Mouse (Mus musculus) brain, embryonic 14.5 days (tissue): ENCODE measurements around the gene Plekho2.

Experiments used
- CTCF ChIP-seq: fragments of 200-500 bp; IDR thresholded peaks from 2 replicates; pipeline ENCODE4 v1.5.1; 2012; ENCODE audit warnings: inconsistent platforms, mild to moderate bottlenecking, moderate library complexity, borderline replicate concordance; ENCODE audit not compliant: insufficient read depth, insufficient read length; ENCODE audit errors: extremely low read depth
- POLR2A ChIP-seq: fragments of 200-500 bp; IDR thresholded peaks from 2 replicates; pipeline ENCODE4 v1.6.1; 2012; ENCODE audit warnings: mild to moderate bottlenecking, inconsistent platforms, borderline replicate concordance; ENCODE audit not compliant: poor library complexity, insufficient read depth, insufficient read length, severe bottlenecking; ENCODE audit errors: extremely low read depth

DNA sequence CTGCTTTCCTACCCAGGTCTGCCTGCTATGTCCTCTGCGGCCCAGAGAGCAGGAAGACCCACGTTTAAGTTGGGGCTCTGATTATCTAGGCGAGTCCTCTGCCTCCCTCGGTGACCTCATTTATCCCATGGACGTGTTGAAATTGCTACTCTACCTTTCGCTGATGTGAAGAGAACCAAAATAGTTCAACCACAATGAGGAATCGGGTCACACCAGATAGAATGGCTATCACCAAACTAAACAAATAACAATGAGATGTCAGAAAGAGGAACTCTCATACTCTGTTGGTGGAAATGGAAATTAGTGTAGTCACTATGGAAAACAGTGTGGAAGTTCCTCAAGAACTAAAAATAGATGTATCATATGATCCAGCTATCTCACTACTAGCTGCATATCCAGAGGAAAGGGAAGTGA lies 37.7 kb downstream of the Plekho2 start:
- no peak for TF ChIP-seq CTCF
- TF ChIP-seq POLR2A, result no peak
